Mouse (Mus musculus): ENCODE measurements at regions not wholly inside any gene's neighbourhood (a gene's known extent, or its start where the extent isn't known, plus 50 kb on each side); places are given as distances from the start of the nearest gene placed in this dataset.

DNA sequence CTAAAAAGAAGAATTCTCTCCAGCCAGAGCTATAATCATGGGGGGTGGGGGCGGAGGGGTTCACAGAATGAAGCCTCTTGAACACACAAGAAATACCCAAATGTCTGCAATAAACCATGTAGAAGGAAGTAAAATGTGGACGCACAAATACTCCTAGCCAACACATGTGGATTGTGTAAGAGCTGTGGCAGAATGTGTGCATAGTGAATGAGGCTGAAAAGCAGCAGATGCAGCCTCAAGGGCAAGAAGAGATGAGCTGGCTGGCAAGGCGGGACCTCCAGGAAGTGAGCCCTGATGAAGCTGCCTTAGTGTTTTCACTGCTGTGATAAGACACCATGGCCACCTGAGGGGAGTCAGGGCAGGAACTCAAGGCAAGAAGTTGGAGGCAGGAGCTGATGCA, 53.3 kb upstream of the Arhgap28 start:
- no peak overlapping the region for H3K9ac ChIP-seq (ENCODE audit: low read length)
- 80% methylated on average over 3 of the region's 3 CpGs for WGBS
- H3K4me3 ChIP-seq (replicated peaks; ENCODE audit: low read length): no peak overlapping the region
- no peaks in the 10 kb centered on the region for H3K27me3 ChIP-seq (ENCODE audit: control insufficient read depth, insufficient read depth, low read length)
- H3K4me1 ChIP-seq (ENCODE audit: control insufficient read depth, insufficient read depth, low read length): no peaks in the 10 kb centered on the region
- no peak overlapping the region for H3K27ac ChIP-seq (ENCODE audit: low read length)
- no peak overlapping the region for H3K4me2 ChIP-seq (ENCODE audit: low read depth, low read length)
- no peaks in the 10 kb centered on the region for H3K9me3 ChIP-seq (replicated peaks; ENCODE audit: control insufficient read depth, low read length)
- no peak for ATAC-seq (ENCODE audit: insufficient read depth, low FRiP score)
- H3K36me3 ChIP-seq (ENCODE audit: control insufficient read depth, insufficient read depth, low read length): no peaks in the 10 kb centered on the region

DNA sequence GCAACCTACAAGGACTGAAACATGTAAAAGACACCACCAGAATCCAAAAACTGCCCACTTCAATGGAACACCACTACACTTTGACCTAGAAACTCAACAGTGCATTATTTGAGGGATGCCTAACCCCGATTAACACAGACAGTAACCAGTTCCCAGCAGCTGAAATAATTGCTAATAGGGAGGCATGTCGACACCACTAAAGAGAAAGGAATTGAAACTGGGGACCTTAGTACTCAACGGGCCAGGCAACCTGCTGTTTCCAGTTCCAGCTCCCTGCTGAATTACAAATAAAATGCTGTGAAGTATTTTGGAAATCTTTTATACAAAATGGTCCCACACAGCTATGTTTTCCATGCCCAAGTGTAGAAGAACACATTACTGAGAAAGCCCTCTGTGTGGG, 56.5 kb upstream of the Arhgap28 start:
- Histone ChIP-seq H3K27ac (ENCODE audit: low read length) (no peak overlapping the region), H3K9ac (ENCODE audit: low read length) (no peak overlapping the region), H3K4me3 (replicated peaks; ENCODE audit: low read length) (no peak overlapping the region), H3K27me3 (ENCODE audit: control insufficient read depth, insufficient read depth, low read length) (no peaks in the 10 kb centered on the region), H3K36me3 (ENCODE audit: control insufficient read depth, insufficient read depth, low read length) (no peaks in the 10 kb centered on the region), H3K9me3 (replicated peaks; ENCODE audit: control insufficient read depth, low read length) (no peaks in the 10 kb centered on the region), H3K4me2 (ENCODE audit: low read depth, low read length) (no peak overlapping the region), H3K4me1 (ENCODE audit: control insufficient read depth, insufficient read depth, low read length) (no peaks in the 10 kb centered on the region; the same call in 1 of the 2 replicates)
- 88% methylated on average over 3 of the region's 3 CpGs for WGBS
- no peak for ATAC-seq (ENCODE audit: insufficient read depth, low FRiP score)

DNA sequence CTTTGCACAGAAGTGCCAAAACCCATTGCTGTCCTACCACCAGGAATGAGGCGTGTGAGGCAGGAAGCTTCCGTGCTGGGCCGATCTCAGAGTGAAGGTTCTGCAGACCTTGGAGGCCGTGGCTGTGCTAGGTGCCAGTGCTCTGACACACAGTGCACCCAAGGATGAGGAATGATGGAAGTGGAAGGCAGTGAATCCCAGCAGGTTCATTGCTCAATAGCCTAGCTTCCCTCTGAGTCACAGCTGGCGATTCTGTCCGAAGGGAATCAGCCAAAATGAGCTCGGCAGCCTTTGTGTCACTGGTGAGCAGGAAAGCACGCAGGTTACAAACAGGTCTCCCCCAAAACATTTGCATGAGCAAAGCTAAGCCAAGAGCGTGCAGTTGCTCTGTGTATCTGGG, 61.8 kb upstream of the Arhgap28 start:
- WGBS: 88% methylated on average over 9 of the region's 9 CpGs
- no peaks in the 10 kb centered on the region for H3K27me3 ChIP-seq (ENCODE audit: control insufficient read depth, insufficient read depth, low read length)
- ATAC-seq (ENCODE audit: insufficient read depth, low FRiP score): no peak
- H3K4me2 ChIP-seq (ENCODE audit: low read depth, low read length): no peak overlapping the region
- H3K4me1 ChIP-seq (ENCODE audit: control insufficient read depth, insufficient read depth, low read length): peaks cover 8% of the 10 kb centered on the region; the same call in 1 of the 2 replicates
- no peak overlapping the region for H3K4me3 ChIP-seq (replicated peaks; ENCODE audit: low read length)
- no peak overlapping the region for H3K9ac ChIP-seq (ENCODE audit: low read length)
- no peak overlapping the region for H3K27ac ChIP-seq (ENCODE audit: low read length)
- no peaks in the 10 kb centered on the region for H3K36me3 ChIP-seq (ENCODE audit: control insufficient read depth, insufficient read depth, low read length)
- no peaks in the 10 kb centered on the region for H3K9me3 ChIP-seq (replicated peaks; ENCODE audit: control insufficient read depth, low read length)

DNA sequence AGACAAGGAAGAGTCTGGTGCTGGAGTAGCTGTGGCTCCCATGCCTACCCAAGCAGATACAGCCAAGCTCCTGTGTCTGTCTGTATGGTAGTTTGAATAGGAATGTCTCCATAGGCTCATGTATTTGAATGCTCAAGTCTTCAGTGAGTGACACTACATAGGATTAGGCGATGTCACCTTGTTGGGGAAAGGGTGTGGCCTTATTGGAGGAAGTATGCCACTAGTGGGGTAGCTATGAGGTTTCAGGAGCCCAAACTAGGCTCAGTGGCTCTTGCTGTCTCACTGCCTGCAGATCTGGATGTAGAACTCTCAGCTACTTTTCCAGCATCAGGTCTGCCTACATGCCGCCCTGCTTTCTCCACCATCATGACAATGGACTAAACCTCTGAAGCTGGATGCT, 62.3 kb upstream of the Arhgap28 start:
- H3K9ac ChIP-seq (ENCODE audit: low read length): no peak overlapping the region
- no peak overlapping the region for H3K27ac ChIP-seq (ENCODE audit: low read length)
- H3K4me3 ChIP-seq (replicated peaks; ENCODE audit: low read length): no peak overlapping the region
- no peaks in the 10 kb centered on the region for H3K27me3 ChIP-seq (ENCODE audit: control insufficient read depth, insufficient read depth, low read length)
- no peak for ATAC-seq (ENCODE audit: insufficient read depth, low FRiP score)
- H3K4me2 ChIP-seq (ENCODE audit: low read depth, low read length): no peak overlapping the region
- WGBS: 93% methylated on average over 2 of the region's 2 CpGs
- peaks cover 10% of the 10 kb centered on the region; the same call in 1 of the 2 replicates for H3K4me1 ChIP-seq (ENCODE audit: control insufficient read depth, insufficient read depth, low read length)
- H3K9me3 ChIP-seq (replicated peaks; ENCODE audit: control insufficient read depth, low read length): no peaks in the 10 kb centered on the region
- no peaks in the 10 kb centered on the region for H3K36me3 ChIP-seq (ENCODE audit: control insufficient read depth, insufficient read depth, low read length)

DNA sequence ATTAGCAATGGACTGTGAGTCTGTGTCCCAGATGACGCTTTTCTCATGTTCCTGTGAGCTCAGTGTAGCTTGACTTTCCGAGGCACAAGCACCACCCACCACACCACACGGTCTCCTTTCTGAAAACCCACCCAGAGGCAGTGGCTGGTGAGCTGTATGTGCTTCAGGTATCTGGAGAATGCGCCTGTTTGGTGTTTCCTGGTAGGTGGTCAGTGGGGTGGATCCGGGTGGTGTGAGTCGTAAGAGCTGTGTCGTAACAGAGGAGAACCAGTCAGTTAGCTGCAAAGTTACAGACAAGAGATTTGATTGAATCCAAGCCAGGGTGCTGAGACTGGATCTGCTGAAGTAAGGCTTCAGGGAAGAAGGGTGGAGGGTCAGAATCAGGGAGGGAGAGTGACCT, 65.1 kb upstream of the Arhgap28 start:
- Histone ChIP-seq H3K4me1 (ENCODE audit: control insufficient read depth, insufficient read depth, low read length) (peaks cover 12% of the 10 kb centered on the region; the same call in 1 of the 2 replicates), H3K27me3 (ENCODE audit: control insufficient read depth, insufficient read depth, low read length) (no peaks in the 10 kb centered on the region), H3K9me3 (replicated peaks; ENCODE audit: control insufficient read depth, low read length) (no peaks in the 10 kb centered on the region), H3K9ac (ENCODE audit: low read length) (no peak overlapping the region), H3K4me2 (ENCODE audit: low read depth, low read length) (peak overlapping the region; percentile 33; the same call in 1 of the 2 replicates), H3K4me3 (replicated peaks; ENCODE audit: low read length) (no peak overlapping the region), H3K36me3 (ENCODE audit: control insufficient read depth, insufficient read depth, low read length) (no peaks in the 10 kb centered on the region), H3K27ac (ENCODE audit: low read length) (peak overlapping the region; percentile 66)
- peak; percentile 15; the same call in 1 of the 2 replicates for ATAC-seq (ENCODE audit: insufficient read depth, low FRiP score)
- 22% methylated on average over 7 of the region's 7 CpGs for WGBS

DNA sequence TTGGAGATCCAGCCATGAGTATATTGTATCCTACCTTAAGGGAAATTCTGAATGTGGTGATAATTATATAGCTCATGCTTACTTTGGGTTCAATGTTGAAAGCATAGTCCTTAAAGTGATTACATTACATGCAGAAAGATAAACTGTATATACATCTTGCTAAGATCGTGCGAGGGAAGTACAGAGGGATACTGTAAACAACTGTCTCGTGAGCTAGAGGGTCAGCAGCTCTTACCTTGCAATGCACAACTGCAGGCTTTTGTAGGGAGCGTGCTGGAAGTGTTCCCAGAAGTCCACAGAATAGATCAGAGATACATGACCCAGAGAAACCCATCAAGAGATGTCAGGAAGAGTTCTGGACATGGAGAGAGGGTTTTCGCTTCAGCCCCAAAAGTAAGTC, 65.6 kb upstream of the Arhgap28 start:
- Histone ChIP-seq H3K27me3 (ENCODE audit: control insufficient read depth, insufficient read depth, low read length) (no peaks in the 10 kb centered on the region), H3K4me1 (ENCODE audit: control insufficient read depth, insufficient read depth, low read length) (peaks cover 12% of the 10 kb centered on the region; the same call in 1 of the 2 replicates), H3K27ac (ENCODE audit: low read length) (peak overlapping the region; percentile 66), H3K9me3 (replicated peaks; ENCODE audit: control insufficient read depth, low read length) (no peaks in the 10 kb centered on the region), H3K36me3 (ENCODE audit: control insufficient read depth, insufficient read depth, low read length) (no peaks in the 10 kb centered on the region), H3K4me3 (replicated peaks; ENCODE audit: low read length) (no peak overlapping the region), H3K4me2 (ENCODE audit: low read depth, low read length) (peak overlapping the region; percentile 33; the same call in 1 of the 2 replicates), H3K9ac (ENCODE audit: low read length) (no peak overlapping the region)
- peak; percentile 38; the same call in 1 of the 2 replicates for ATAC-seq (ENCODE audit: insufficient read depth, low FRiP score)
- WGBS: 40% methylated on average over 5 of the region's 5 CpGs

DNA sequence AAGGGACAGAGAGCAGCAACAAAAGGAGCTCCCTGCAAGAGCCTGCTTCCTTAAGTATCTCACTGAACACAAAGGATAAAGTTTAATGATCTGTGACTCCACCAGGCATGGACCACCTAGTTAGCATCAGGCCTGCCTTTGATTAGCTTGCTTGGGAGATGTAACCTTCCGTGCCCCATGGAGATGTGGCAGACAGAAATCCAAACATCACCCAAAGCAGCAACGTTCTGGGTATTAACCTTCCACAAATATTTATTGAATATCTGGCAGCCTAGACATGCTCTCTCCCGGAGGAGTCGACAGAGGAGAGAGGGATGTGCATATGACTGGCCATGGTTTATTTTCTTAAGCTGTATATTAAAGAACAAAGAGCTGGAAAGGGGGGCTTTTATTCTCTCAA, 67.6 kb upstream of the Arhgap28 start:
- Histone ChIP-seq H3K27ac (ENCODE audit: low read length) (peak overlapping the region; percentile 38; the same call in 1 of the 2 replicates), H3K4me2 (ENCODE audit: low read depth, low read length) (no peak overlapping the region), H3K9ac (ENCODE audit: low read length) (no peak overlapping the region), H3K9me3 (replicated peaks; ENCODE audit: control insufficient read depth, low read length) (no peaks in the 10 kb centered on the region), H3K27me3 (ENCODE audit: control insufficient read depth, insufficient read depth, low read length) (no peaks in the 10 kb centered on the region), H3K4me1 (ENCODE audit: control insufficient read depth, insufficient read depth, low read length) (peaks cover 12% of the 10 kb centered on the region; the same call in 1 of the 2 replicates), H3K4me3 (replicated peaks; ENCODE audit: low read length) (no peak overlapping the region), H3K36me3 (ENCODE audit: control insufficient read depth, insufficient read depth, low read length) (no peaks in the 10 kb centered on the region)
- WGBS: 12% methylated on average over 4 of the region's 4 CpGs
- ATAC-seq (ENCODE audit: insufficient read depth, low FRiP score): peak; percentile 81

DNA sequence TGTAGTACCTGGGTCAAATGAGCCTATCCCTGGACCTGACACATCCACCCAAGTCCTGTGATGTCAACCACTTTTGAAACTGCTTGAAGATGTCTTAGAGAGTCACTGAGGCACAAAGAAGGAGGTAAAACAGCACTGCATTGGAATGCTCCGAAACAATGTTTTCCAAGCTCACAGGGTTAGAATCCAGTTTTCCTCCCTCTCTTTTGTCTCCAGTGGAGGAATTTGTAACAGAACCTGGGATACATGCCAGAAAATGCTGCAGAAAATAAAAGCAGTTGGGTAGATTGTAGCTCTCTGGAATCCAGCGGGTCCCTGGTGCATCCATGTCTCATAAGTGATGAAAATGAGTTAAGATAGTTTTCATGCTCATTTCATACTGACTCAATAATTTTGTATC, 71.8 kb upstream of the Arhgap28 start:
- WGBS: 42% methylated on average over 2 of the region's 2 CpGs
- ATAC-seq (ENCODE audit: insufficient read depth, low FRiP score): no peak
- no peaks in the 10 kb centered on the region for H3K36me3 ChIP-seq (ENCODE audit: control insufficient read depth, insufficient read depth, low read length)

DNA sequence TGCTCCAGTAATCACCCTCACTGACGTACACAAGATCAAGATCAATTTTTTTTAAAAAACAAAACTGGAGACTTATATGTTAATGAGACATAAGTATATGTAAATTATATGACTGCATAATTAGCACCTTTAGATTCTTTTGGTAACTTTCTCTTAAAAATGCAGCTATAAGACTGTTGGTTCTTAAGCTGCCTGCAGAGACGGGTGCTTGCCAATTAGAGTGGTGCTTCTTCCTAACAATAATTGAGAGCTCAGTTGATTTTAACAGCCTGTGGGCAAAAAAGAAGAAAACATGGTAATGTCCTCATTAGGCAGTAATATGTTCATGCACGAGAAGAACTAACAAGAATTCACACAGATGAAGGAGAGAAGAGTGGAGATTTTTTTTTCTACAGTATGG, 74.8 kb upstream of the Arhgap28 start:
- H3K27me3 ChIP-seq (ENCODE audit: control insufficient read depth, insufficient read depth, low read length): no peaks in the 10 kb centered on the region
- WGBS: 83% methylated on average over 3 of the region's 3 CpGs
- H3K27ac ChIP-seq (ENCODE audit: low read length): no peak overlapping the region
- H3K9me3 ChIP-seq (replicated peaks; ENCODE audit: control insufficient read depth, low read length): no peaks in the 10 kb centered on the region
- no peak overlapping the region for H3K9ac ChIP-seq (ENCODE audit: low read length)
- H3K4me1 ChIP-seq (ENCODE audit: control insufficient read depth, insufficient read depth, low read length): no peaks in the 10 kb centered on the region
- H3K4me2 ChIP-seq (ENCODE audit: low read depth, low read length): no peak overlapping the region
- H3K36me3 ChIP-seq (ENCODE audit: control insufficient read depth, insufficient read depth, low read length): no peaks in the 10 kb centered on the region
- ATAC-seq (ENCODE audit: insufficient read depth, low FRiP score): no peak
- no peak overlapping the region for H3K4me3 ChIP-seq (replicated peaks; ENCODE audit: low read length)

More for the DNA sequence above, 71.8 kb upstream of the Arhgap28 start:
- H3K9me3 ChIP-seq (replicated peaks; ENCODE audit: control insufficient read depth, low read length): no peaks in the 10 kb centered on the region
- H3K27ac ChIP-seq (ENCODE audit: low read length): no peak overlapping the region; the same call in 1 of the 2 replicates
- H3K9ac ChIP-seq (ENCODE audit: low read length): no peak overlapping the region
- peaks cover 5% of the 10 kb centered on the region; the same call in 1 of the 2 replicates for H3K4me1 ChIP-seq (ENCODE audit: control insufficient read depth, insufficient read depth, low read length)
- H3K4me3 ChIP-seq (replicated peaks; ENCODE audit: low read length): no peak overlapping the region
- no peak overlapping the region for H3K4me2 ChIP-seq (ENCODE audit: low read depth, low read length)
- no peaks in the 10 kb centered on the region for H3K27me3 ChIP-seq (ENCODE audit: control insufficient read depth, insufficient read depth, low read length)

Measured in stomach, embryonic 16.5 days (tissue).